Mouse (Mus musculus): ENCODE data around the gene Aanat. TPM values are rescaled to one million over a fixed set of nuclear protein-coding genes. Genes with fewer than 3 reads are reported as not detected.

Gene Aanat
- polyA plus RNA-seq, 1 experiment from 2014 or later = not detected

GRCm38 (mm10) chr11:116571767-116572679, 14.2 kb upstream of the Aanat start:
- ATAC-seq (ENCODE audit: low FRiP score) (no peak), DNase-seq (ENCODE audit: low spot score, missing footprints) (no peak)
- Histone ChIP-seq H3K4me1 (ENCODE audit: control insufficient read depth, insufficient read depth, low read length) (peaks cover 21% of the 10 kb centered on the region), H3K9me3 (ENCODE audit: control insufficient read depth, low read length) (no peaks in the 10 kb centered on the region), H3K36me3 (ENCODE audit: control insufficient read depth, insufficient read depth, low read length) (no peaks in the 10 kb centered on the region), H3K27me3 (ENCODE audit: control insufficient read depth, insufficient read depth, low read length) (no peaks in the 10 kb centered on the region), H3K9ac (ENCODE audit: low read length) (no peak overlapping the region), H3K27ac (ENCODE audit: low read depth, low read length) (no peak overlapping the region), H3K4me3 (ENCODE audit: low read depth, low read length) (no peak overlapping the region), H3K4me2 (no peak overlapping the region)
- WGBS = 90% methylated on average over 19 of the region's 19 CpGs

GRCm38 (mm10) chr11:116572756-116573543, 13.3 kb upstream of the Aanat start:
- Histone ChIP-seq H3K9ac (ENCODE audit: low read length) (no peak overlapping the region), H3K4me1 (ENCODE audit: control insufficient read depth, insufficient read depth, low read length) (peaks cover 21% of the 10 kb centered on the region), H3K9me3 (ENCODE audit: control insufficient read depth, low read length) (no peaks in the 10 kb centered on the region), H3K4me3 (ENCODE audit: low read depth, low read length) (no peak overlapping the region), H3K27me3 (ENCODE audit: control insufficient read depth, insufficient read depth, low read length) (no peaks in the 10 kb centered on the region), H3K4me2 (no peak overlapping the region), H3K27ac (ENCODE audit: low read depth, low read length) (no peak overlapping the region), H3K36me3 (ENCODE audit: control insufficient read depth, insufficient read depth, low read length) (no peaks in the 10 kb centered on the region)
- 65% methylated on average over 12 of the region's 12 CpGs for WGBS
- DNase-seq (ENCODE audit: low spot score, missing footprints) (no peak), ATAC-seq (ENCODE audit: low FRiP score) (no peak)

- H3K4me1 ChIP-seq (ENCODE audit: control insufficient read depth, insufficient read depth, low read length) = peaks cover 21% of the 10 kb centered on the region
- no peak overlapping the region for H3K4me3 ChIP-seq (ENCODE audit: low read depth, low read length)
- no peaks in the 10 kb centered on the region for H3K36me3 ChIP-seq (ENCODE audit: control insufficient read depth, insufficient read depth, low read length)
- H3K9ac ChIP-seq (ENCODE audit: low read length) = no peak overlapping the region
- H3K4me2 ChIP-seq = no peak overlapping the region
- DNase-seq (ENCODE audit: low spot score, missing footprints) = no peak
- 65% methylated on average over 6 of the region's 6 CpGs for WGBS
- no peak overlapping the region for H3K27ac ChIP-seq (ENCODE audit: low read depth, low read length)
- ATAC-seq (ENCODE audit: low FRiP score) = no peak
- H3K9me3 ChIP-seq (ENCODE audit: control insufficient read depth, low read length) = no peaks in the 10 kb centered on the region
- H3K27me3 ChIP-seq (ENCODE audit: control insufficient read depth, insufficient read depth, low read length) = no peaks in the 10 kb centered on the region
Observed at GRCm38 (mm10) chr11:116574486-116574885, 11.7 kb upstream of the Aanat start.

GRCm38 (mm10) chr11:116574982-116575381, 11.2 kb upstream of the Aanat start:
- Histone ChIP-seq H3K36me3 (ENCODE audit: control insufficient read depth, insufficient read depth, low read length) (no peaks in the 10 kb centered on the region), H3K27me3 (ENCODE audit: control insufficient read depth, insufficient read depth, low read length) (no peaks in the 10 kb centered on the region), H3K4me3 (ENCODE audit: low read depth, low read length) (no peak overlapping the region), H3K9me3 (ENCODE audit: control insufficient read depth, low read length) (no peaks in the 10 kb centered on the region), H3K9ac (ENCODE audit: low read length) (no peak overlapping the region), H3K4me1 (ENCODE audit: control insufficient read depth, insufficient read depth, low read length) (peaks cover 22% of the 10 kb centered on the region), H3K4me2 (no peak overlapping the region), H3K27ac (ENCODE audit: low read depth, low read length) (no peak overlapping the region)
- ATAC-seq (ENCODE audit: low FRiP score) (no peak), DNase-seq (ENCODE audit: low spot score, missing footprints) (no peak)
- WGBS = 82% methylated on average over 6 of the region's 6 CpGs

GRCm38 (mm10) chr11:116575396-116575795, 10.8 kb upstream of the Aanat start:
- Histone ChIP-seq H3K9ac (ENCODE audit: low read length) (no peak overlapping the region), H3K4me3 (ENCODE audit: low read depth, low read length) (no peak overlapping the region), H3K27me3 (ENCODE audit: control insufficient read depth, insufficient read depth, low read length) (no peaks in the 10 kb centered on the region), H3K4me2 (no peak overlapping the region), H3K9me3 (ENCODE audit: control insufficient read depth, low read length) (no peaks in the 10 kb centered on the region), H3K27ac (ENCODE audit: low read depth, low read length) (no peak overlapping the region), H3K36me3 (ENCODE audit: control insufficient read depth, insufficient read depth, low read length) (no peaks in the 10 kb centered on the region), H3K4me1 (ENCODE audit: control insufficient read depth, insufficient read depth, low read length) (peaks cover 26% of the 10 kb centered on the region)
- ATAC-seq (ENCODE audit: low FRiP score) = no peak
- WGBS = 89% methylated on average over 2 of the region's 2 CpGs
- DNase-seq (ENCODE audit: low spot score, missing footprints) = no peak

GRCm38 (mm10) chr11:116579280-116579679, 7.0 kb upstream of the Aanat start:
- H3K9ac ChIP-seq (ENCODE audit: low read length) = no peak overlapping the region
- no peak for DNase-seq (ENCODE audit: low spot score, missing footprints)
- no peak overlapping the region for H3K4me2 ChIP-seq
- 95% methylated on average over 3 of the region's 3 CpGs for WGBS
- H3K27ac ChIP-seq (ENCODE audit: low read depth, low read length) = no peak overlapping the region
- ATAC-seq (ENCODE audit: low FRiP score) = no peak
- H3K4me3 ChIP-seq (ENCODE audit: low read depth, low read length) = no peak overlapping the region
- H3K4me1 ChIP-seq (ENCODE audit: control insufficient read depth, insufficient read depth, low read length) = peaks cover 17% of the 10 kb centered on the region
- no peaks in the 10 kb centered on the region for H3K27me3 ChIP-seq (ENCODE audit: control insufficient read depth, insufficient read depth, low read length)
- no peaks in the 10 kb centered on the region for H3K9me3 ChIP-seq (ENCODE audit: control insufficient read depth, low read length)
- no peaks in the 10 kb centered on the region for H3K36me3 ChIP-seq (ENCODE audit: control insufficient read depth, insufficient read depth, low read length)

- DNase-seq (ENCODE audit: low spot score, missing footprints) (no peak), ATAC-seq (ENCODE audit: low FRiP score) (no peak)
- H3K36me3 ChIP-seq (ENCODE audit: control insufficient read depth, insufficient read depth, low read length) = no peaks in the 10 kb centered on the region
- H3K27me3 ChIP-seq (ENCODE audit: control insufficient read depth, insufficient read depth, low read length) = no peaks in the 10 kb centered on the region
- H3K4me1 ChIP-seq (ENCODE audit: control insufficient read depth, insufficient read depth, low read length) = peaks cover 13% of the 10 kb centered on the region
- H3K4me2 ChIP-seq = peak overlapping the region; percentile 75
- 24% methylated on average over 10 of the region's 10 CpGs for WGBS
- H3K9ac ChIP-seq (ENCODE audit: low read length) = peak overlapping the region; percentile 94
- H3K4me3 ChIP-seq (ENCODE audit: low read depth, low read length) = peak overlapping the region; percentile 95
- 0 out of 2 replicates have a peak overlapping the region, but pooled peaks have one; percentile 28 for H3K27ac ChIP-seq (ENCODE audit: low read depth, low read length)
- H3K9me3 ChIP-seq (ENCODE audit: control insufficient read depth, low read length) = no peaks in the 10 kb centered on the region
Observed at GRCm38 (mm10) chr11:116580031-116580652, 6.1 kb upstream of the Aanat start.

- DNase-seq (ENCODE audit: low spot score, missing footprints) = peak; percentile 95
- H3K27me3 ChIP-seq (ENCODE audit: control insufficient read depth, insufficient read depth, low read length) = no peaks in the 10 kb centered on the region
- ATAC-seq (ENCODE audit: low FRiP score) = peak; percentile 82
- H3K4me1 ChIP-seq (ENCODE audit: control insufficient read depth, insufficient read depth, low read length) = peaks cover 10% of the 10 kb centered on the region
- no peaks in the 10 kb centered on the region for H3K36me3 ChIP-seq (ENCODE audit: control insufficient read depth, insufficient read depth, low read length)
- H3K27ac ChIP-seq (ENCODE audit: low read depth, low read length) = peak overlapping the region; percentile 57
- H3K4me3 ChIP-seq (ENCODE audit: low read depth, low read length) = peak overlapping the region; percentile 95
- peak overlapping the region; percentile 75 for H3K4me2 ChIP-seq
- H3K9ac ChIP-seq (ENCODE audit: low read length) = peak overlapping the region; percentile 94
- H3K9me3 ChIP-seq (ENCODE audit: control insufficient read depth, low read length) = no peaks in the 10 kb centered on the region
- WGBS = under 1% methylated on average over 69 of the region's 91 CpGs
Observed at GRCm38 (mm10) chr11:116580711-116581375, 5.4 kb upstream of the Aanat start.
